Mouse (Mus musculus): ENCODE data around the gene Lysmd4.

GRCm38 (mm10) chr7:67318697-67319096 lies 96.4 kb downstream of the Lysmd4 start:
- TF ChIP-seq CTCF (IDR thresholded peaks at IDR 0.05; ENCODE audit: extremely low read depth, insufficient read depth, low read length) (no peak), POLR2A (IDR thresholded peaks at IDR 0.05; ENCODE audit: extremely low read depth, insufficient read depth, low read length) (no peak)

All from cortical plate, adult 2 months (tissue).